Mouse (Mus musculus): ENCODE measurements around the gene 4930452B06Rik.
"Not testable (repeated sequence)": the region's sequence is repeated elsewhere in the genome, so short reads cannot be mapped to it uniquely, and the experiment has no call there.

Gene 4930452B06Rik

DNA sequence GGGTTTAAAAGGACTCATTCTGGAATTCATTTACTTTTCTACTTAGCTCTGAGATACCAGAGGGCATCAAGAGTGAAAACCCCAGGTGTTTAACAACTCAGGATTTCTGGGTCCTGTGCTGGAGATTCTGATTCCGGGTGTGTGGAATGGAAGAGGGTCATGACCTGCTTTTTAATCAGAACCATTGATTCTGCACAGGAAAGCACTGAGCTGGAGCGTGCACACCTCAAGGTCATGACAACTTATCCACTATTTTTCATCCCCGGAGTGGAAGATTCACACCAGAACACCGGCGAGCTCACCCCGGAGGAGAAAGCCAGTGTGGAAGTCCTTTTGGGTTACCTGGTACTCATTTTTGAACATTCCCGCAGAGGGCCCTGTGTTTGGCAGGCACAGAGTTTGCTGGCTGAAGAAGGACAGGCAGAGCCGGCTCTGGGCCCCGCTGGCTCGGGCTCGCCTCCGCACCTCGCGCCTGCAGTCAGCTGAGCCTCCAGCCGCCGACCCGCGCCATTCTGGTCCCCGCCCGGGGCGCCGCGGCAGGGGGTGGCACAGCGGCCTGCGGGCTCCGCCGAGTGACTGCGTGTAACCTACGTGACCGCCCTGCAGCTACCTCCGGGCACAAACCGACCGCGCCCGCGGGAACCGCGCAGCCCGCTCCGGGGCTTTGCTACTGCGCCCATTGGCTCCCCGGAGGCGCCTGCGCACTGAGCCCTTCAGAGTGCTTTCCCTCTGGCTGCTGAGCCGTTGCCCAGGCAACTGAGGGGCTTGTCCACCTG, at the start of gene 4930452B06Rik:
Gene 4930452B06Rik (minus strand): TSS at position 605 of the 776 bp plus-strand sequence.
- in situ Hi-C loops (cut with MboI), result no loop called here

DNA sequence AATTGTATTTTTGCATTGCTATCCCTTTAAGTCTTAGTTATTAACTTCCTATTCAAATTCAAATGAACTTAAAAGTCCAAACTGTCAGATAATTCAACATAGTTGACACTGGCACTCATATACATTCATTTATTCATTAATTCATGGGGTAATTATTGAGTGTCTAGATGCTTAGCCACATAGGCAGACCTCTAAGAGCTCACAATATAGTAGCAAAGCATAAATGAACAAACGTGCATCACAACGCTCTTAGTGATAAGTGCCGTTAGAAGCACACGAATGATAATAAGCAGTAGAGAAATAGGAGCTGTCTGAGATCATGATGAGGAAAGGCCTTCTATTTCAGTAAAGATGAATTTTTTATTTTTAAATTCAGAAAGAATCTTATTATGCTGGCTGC, 46.6 kb upstream of the 4930452B06Rik start:
- in situ Hi-C loops (cut with MboI), result no loop called here

DNA sequence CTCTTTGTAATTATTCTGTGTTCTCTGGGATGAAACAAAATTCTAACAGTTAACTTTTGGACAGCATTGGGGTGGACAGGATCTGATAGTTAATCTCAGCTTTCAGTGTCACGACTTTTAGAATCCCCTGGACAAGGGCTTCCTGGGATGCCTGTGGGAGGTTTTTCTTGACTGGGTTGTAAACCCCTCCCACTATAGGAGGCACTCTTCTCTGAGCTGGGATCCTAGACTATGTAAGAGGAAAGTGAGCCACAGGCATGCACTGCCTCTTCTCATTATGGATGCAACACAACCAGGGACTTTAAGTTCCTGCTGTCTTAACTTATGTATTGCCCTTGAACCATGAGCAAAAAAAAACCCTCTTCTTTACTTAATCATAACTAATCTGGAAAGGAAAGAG, 23.4 kb upstream of the 4930452B06Rik start:
- in situ Hi-C loops (cut with MboI), result no loop called here

DNA sequence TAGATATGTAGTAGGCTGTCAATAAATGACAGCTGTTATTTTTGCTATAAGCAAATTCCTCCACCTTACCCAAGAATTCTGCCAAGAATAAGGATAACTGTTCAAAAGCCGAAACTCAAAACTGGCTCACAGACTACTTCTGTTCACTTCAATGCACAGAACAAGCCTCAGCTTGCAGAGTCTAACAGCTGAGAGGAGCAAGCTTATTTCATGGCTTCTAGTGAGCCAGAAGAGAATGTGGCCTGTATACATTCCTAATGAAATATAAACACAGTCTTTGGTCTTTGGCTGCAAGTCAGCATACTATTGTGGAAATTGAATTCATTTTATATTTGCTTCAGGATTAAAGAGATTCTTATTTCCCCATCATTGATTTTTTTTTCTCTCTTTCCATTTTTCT, 22.4 kb upstream of the 4930452B06Rik start:
- in situ Hi-C loops (cut with MboI), result no loop called here

DNA sequence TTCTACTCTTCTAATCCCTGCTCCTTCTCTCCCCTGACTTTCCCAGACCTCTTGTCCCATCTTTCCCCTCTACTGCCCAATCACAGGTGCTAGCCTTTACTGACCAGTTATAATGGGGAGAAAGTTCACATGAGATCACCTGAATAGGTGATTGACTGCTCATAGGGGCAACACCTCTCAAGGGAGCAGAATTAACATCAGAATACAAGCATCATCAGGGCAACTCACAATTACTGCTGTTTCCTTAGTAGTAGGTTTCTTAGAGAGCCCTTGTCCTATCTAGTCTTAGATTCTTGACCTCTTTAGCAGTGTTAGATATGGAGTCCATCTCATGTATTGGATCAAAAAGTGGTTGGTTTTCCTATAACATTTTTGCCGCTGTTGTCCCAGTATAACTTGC, 20.1 kb upstream of the 4930452B06Rik start:
- in situ Hi-C loops (cut with MboI), result no loop called here

DNA sequence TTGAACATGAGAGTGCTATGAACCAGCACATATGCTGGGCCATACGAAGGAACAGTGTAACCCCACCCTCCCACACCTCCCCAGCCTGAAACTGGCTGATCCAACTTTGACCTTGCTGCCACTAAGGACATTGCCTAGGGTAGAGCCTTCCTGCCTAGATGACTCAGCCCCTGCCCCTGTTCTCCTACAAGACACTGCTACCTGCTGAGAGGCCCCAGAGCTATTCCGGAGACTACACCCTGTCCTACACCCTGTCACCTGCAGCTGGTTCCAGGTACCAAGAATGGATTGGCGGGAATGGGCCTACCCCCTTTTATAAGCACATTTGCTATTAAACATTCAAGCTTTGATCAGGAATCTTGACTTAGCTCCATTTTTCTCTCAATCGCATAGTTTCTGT, 13.9 kb upstream of the 4930452B06Rik start:
- in situ Hi-C loops (cut with MboI), result no loop called here

DNA sequence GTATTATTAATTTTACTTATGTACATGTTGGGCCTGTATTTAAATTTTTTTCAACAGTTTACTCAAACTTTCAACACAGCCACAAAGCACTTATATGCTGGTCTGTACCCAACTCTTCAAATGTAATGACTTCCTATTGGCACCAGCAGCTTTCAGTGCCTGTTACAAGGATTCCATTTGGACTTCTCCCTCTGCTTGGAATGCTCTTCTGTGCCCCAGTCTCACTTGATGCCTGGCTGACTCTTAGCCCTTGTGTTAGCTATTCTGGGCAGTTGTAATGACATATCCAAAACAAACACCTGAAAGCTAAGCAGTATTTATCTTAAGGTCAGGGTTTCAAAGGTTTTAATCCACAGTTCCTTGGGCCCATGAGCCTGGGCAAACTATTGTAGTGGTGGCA, 5.7 kb downstream of the 4930452B06Rik start:
- in situ Hi-C loops (cut with MboI), result no loop called here

DNA sequence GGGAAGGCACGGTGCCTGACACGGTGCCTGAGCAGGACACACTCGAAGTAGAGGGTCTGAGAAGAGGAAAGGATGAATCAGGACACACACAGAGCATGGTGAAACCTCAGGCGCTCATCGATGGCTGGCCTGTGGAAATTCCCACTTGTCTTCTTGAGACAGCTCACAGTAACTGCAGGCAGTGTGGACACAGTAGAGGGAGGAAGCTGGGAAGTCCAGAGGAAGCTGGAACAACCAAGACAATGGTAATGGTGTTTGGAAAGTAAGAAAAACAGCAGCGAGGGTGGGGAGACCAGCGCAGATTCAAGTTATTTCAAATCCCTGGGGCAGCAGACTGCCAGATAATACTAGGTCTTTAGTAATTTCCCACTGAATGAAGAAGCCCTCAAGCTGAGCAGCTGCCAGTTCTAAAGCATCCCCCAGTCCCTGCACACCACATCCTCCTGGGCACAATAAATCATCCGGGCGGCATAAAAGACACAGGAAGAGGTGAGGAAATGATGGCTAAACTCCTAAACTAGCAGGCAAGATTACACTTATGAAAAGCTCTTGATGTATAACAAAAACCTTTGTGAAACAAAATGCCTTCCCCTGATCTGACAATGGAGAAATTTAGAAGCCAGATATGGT, 24.3 kb downstream of the 4930452B06Rik start:
- in situ Hi-C loops (cut with MboI), result no loop called here

DNA sequence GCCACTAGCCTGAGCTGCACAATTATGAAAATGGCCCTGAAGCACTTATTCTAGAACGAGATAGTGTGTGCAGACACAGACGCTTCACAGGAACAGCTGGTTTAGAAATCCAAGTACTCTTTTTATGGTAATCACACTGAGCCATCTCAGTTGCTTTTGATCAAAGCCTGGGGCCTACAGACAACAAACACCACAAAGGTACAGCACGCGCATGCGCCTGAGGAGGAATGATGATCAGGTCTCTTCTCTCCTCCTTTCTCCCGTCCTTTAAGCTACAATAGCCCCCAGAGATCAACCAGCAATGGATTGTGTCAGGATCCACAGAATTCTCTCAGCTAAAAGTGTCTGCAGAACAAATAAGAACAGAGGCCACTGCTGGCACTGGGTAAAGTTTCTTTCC, 33.8 kb downstream of the 4930452B06Rik start:
- in situ Hi-C loops (cut with MboI), result no loop called here

DNA sequence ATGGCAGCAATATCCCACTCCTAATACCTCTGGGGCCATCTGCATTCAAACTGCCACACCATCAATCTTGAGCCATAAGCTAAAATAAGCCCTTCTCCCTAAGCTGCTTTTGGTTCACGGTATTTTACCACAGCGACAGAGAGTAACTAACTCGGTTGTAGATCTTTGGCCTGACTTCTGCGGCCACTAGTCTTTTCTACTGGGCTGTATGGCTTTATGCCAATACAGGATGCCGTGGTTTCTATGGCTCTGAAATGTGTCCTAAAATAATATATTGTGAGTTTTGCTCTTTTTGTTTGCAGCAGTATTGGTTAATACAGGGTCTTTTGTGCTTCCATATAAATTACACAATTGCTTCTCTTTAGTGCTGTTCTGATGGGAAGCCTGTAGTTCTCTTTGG, 37.6 kb downstream of the 4930452B06Rik start:
- in situ Hi-C loops (cut with MboI), result no loop called here

DNA sequence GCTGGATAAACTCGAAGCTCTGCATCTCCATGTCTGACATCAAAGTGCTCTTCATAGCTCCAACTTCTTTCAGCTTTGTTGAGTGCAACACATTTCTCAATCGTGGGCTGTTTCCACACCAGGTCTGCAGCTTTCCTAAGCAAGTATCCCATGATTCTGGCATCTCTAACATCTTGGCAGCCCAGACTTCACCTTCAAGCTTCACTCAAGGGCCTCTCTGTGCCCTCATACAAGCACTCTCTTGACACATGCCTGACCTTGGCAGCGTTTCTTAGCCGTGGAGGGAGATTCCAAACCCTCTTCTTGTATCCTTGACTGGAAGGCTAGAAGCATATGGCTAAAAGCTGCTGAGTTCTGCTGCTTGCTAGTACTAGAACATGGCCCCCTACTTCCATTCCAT, 38.6 kb downstream of the 4930452B06Rik start:
- in situ Hi-C loops (cut with MboI), result no loop called here

DNA sequence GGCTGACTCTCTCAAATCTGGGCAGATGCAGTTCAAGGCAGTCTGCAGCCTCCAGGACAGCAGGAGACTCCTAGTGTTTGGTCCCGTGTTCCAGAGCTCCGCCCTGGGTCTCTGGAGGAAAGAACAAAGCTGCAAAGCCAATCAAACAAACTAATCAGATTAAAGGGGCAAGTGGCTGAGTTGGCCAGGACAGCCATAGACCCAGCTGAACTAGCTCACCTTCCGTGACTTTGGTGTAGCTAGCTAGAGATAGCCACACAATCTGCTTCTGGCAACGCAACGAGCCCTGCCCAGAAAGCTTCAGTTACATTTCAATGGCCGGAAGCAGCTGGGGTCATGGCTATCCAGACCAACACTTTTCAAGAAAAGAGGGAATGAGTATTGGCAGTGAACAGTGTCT, 44.9 kb downstream of the 4930452B06Rik start:
- in situ Hi-C loops (cut with MboI), result no loop called here

DNA sequence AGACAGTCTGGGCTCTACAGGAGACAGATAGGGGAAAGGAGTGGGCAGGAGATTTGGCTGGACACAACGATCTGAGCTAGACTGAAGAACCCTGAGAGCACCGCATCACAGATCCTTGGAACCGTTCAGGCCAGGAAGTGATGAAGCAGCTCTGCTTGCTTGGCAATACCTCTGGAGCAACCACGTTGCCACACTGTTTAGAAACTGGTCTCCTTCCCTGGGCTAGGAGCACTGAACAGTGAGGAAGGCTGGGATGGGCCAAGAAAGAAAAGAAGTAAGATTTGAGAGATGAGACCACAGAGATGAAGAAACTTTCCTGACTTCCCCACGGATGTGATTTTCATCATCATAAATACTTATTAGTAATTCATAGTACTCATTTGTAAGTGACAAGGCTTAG, 45.5 kb downstream of the 4930452B06Rik start:
- in situ Hi-C loops (cut with MboI), result no loop called here

DNA sequence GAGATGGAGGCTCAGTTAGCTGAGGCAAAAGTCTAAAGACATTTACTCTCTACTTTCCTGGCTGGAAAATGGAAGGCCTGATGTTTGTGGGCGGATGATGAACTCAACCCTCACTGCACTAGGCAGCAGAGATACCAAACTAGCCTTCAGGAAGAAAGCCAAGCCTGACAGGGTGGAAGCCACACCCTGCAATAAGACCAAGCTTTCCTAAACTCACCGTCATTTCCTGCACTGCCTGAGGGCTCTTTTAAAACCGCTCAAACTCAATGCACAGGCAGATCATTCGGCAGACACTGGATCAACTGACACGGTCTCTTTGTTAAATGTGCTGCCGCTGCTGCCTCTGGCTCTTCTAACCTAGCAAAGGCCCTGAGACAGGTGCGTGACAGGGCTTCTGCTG, 50.4 kb downstream of the 4930452B06Rik start:
- in situ Hi-C loops (cut with MboI), result no loop called here

DNA sequence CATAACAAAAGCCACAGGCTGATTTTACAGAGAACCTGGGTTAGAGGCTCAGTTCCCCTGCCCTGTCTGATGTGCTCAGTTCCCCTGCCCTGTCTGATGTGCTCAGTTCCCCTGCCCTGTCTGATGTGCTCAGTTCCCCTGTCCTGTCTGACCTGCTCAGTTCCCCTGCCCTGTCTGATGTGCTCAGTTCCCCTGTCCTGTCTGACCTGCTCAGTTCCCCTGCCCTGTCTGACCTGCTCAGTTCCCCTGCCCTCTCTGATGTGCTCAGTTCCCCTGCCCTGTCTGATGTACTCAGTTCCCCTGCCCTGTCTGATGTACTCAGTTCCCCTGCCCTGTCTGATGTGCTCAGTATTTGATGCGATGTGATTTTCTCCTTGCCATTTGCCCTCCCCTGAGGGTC, 51.6 kb downstream of the 4930452B06Rik start:
- in situ Hi-C loops (cut with MboI), result not testable (repeated sequence)

DNA sequence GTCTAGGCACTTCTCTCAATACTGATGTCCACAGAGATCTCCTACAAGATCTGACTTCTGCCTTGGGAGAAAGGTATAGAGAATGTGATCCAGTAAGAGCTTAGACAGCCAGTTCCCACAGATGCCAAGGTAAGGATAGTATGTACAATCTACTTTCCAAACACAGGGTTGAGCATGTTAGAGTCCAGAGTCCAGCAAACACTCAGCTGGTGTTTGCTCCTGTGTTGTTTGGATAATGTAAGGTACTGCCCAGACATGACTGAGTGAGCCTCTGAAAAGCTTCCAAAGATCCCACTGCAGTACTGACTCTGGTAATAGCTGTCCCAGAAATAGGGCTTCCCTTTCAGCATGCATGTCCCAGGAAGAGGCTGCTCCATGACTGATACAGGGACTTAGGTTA, 54.0 kb downstream of the 4930452B06Rik start:
- in situ Hi-C loops (cut with MboI), result no loop called here

DNA sequence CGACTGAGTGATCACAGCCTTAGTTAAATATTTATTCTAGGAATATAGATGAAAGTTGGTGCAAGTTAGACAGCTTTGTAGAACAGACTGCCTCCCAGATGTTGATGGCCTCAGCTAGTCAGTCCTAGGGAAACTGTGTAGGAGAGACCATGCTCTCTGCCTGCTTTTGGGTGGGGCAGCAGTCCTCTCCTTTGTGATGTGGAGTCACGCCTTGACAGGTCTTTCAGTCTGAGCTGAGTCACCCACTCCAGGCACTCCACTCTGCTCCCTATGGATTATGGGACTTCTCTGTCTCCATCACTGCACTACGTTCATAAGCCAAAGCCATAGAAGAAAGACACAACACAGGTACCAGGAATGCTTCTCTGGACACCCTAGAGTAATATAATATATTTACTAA, 55.9 kb downstream of the 4930452B06Rik start:
- in situ Hi-C loops (cut with MboI), result no loop called here

DNA sequence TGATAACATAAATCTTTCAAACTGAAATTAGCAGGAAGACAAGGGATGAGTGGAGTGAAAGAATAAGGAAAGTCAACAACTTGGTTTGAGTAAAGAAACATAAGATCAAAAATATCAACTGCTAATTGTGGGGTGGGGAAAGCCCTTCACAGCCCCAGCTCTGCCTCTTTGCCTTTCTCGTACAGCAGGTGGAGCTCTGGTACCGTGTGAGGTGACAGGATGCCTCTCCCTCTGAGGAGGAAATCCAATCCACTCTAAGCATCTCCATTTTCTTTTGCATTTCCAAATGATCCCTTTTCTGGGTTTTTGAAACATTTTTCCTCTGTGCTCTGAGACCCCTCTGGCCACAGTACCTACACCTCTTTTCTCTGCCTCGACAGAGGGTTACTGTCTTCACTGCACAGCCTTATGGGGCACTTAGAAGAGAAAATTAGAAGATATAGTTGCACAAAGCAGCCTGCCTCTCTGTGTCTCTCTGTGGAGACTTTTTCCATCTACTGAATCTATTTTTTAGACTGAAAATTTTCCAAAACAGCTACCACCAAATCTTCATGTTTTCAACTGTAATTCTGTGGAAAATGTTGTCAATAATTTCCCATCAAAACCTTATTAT, 57.4 kb downstream of the 4930452B06Rik start:
- in situ Hi-C loops (cut with MboI), result no loop called here

DNA sequence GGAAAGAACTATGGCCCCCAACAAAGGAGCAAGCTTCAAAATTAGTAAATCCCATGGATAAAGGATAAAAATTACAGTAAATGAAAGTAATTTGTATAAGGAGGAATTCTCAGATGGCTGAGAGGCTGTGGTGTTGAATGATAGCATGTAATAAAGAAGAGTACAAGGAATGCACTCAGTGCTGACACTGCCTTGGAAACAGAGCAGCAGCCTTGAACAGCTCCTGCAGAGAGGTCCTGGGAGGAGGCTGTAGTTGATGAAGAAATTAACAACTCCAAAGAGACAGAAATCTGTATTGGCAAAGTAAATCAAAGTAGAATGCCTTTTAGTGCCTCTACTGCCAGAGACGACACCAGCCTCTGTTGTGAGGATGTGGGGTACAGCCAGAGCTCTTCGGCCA, 61.1 kb downstream of the 4930452B06Rik start:
- in situ Hi-C loops (cut with MboI), result no loop called here

DNA sequence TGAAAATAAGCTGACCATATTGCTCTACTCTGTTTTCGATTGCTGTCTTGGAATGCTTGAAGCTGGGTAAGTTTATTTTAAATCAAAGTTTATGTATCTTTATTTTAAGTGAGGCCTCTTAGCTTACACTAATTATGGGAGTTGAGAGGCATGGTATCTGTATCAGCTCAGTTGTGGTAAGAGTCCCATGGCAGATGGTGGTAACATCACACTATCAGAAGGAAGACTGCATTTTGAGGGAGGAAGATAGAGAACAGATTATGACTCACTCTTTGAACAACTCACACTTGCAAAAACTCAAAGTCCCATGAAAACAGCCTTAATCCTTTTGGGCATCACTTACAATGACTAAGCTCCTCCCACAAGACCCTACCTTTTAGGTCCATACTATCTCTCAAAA, 81.0 kb downstream of the 4930452B06Rik start:
- in situ Hi-C loops (cut with MboI), result no loop called here

DNA sequence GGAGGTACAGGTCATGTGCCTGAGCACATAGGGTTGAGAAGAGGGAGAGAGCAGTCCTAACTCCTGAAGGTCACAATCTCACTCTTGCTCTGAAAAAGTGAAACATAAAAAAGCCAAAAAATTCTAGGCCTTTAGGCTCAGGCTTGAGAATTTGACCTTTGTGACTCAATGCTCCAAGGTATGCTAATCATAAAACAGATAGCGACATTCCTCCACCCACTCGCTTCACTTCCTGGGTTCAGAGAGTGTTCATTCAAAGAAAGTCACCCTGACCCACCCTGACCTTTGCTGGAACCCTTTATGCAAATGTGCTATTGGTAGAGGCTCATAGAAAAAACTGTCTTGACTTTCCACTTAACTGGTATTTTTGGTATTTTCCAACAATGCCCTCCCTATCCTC, 115.0 kb downstream of the 4930452B06Rik start:
- in situ Hi-C loops (cut with MboI), result not testable (repeated sequence)

DNA sequence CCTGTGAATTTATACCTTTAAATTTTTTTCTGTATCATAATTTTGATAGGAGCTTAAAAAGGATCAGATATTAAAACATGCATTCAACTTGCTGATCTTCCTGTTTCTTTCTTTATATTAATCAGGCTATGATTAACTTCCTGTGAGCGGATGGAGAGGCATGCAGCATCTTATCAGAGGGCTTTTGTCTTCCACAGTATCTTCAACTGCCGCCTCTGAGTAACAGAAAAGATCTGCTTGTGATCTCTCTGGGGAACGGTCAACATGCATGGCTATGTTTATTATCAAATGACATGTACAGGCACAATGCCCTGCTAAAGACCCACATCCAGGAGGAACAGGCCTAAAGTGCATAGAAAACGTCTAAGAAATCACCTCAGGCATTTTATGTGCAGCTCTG, 116.9 kb downstream of the 4930452B06Rik start:
- in situ Hi-C loops (cut with MboI), result no loop called here

DNA sequence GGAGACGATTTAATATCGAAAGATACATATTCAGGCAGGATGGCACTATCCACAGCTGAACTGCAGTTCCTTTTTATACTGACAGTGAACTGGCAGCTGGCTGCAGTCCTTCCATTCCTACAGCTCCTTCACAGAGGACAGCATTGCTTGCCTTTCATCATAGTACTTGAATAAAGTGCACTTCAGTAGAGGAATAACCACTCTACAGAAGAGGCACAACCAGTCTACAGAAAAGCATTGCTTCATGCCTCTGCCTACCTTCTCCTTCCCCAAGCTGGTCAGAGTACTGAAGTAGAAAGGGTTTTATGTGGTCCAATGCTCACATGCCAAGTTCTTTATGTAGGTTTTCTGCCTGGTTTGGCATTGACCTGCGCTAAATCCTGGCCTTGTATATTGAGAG, 130.0 kb downstream of the 4930452B06Rik start:
- in situ Hi-C loops (cut with MboI), result no loop called here
